Mouse (Mus musculus) G1E (cell line): ENCODE measurements at regions not wholly inside any gene's neighbourhood (a gene's known extent, or its start where the extent isn't known, plus 50 kb on each side); places are given as distances from the start of the nearest gene placed in this dataset.

Experiments used
- CTCF ChIP-seq: IDR thresholded peaks from 2 replicates; pipeline ENCODE4 v1.5.1; 2012; ENCODE audit warnings: low read depth, low read length, inconsistent platforms, mixed read lengths
- GATA1 ChIP-seq: IDR thresholded peaks from 2 replicates; pipeline ENCODE4 v1.6.1; 2012; ENCODE audit warnings: borderline replicate concordance, low read length, inconsistent platforms, mixed read lengths
- POLR2AphosphoS5 ChIP-seq: IDR thresholded peaks from 2 replicates; pipeline ENCODE4 v1.6.1; 2012; ENCODE audit warnings: low read depth, low read length, inconsistent platforms; ENCODE audit not compliant: insufficient replicate concordance
- TAL1 ChIP-seq: conservative IDR thresholded peaks from 2 replicates; pipeline ENCODE4 v1.6.1; 2012; ENCODE audit warnings: low read depth, low read length, inconsistent platforms, mixed read lengths

DNA sequence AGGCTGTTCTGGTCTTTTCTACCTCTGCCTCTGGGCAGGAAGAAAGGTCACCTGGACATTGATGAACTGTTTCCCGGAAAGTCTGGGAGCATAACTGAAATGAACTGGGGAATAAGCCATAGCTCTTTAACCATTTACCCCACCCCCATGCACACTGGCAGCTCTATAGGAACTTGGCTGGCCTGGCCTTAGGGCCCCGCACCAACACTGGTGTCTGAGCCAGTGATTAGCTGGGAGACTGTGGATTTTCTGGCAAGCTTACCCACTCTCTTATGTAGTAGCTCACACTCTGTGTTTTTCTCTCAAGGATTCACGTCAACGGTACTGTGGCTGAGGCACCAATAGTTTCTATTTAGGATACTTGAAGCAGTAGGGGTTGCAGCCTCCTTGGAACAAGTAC lies 439.8 kb upstream of the Zdhhc25 start:
- TF ChIP-seq TAL1: no peak
- TF ChIP-seq CTCF: no peak
- TF ChIP-seq POLR2AphosphoS5: no peak
- no peak for TF ChIP-seq GATA1
